Mouse (Mus musculus): Measurements from ENCODE around the gene Zfp384.

The Zfp384 gene

DNA sequence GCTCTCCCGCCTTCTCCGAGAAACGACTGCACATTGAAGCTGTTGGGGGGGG is at the start of gene Zfp384:
Gene Zfp384, plus strand, starts transcription at position 17 of the 52 bp plus-strand sequence.
- no peak for DNase-seq (ENCODE audit: low spot score)

GRCm38 (mm10) chr6:124959960-124960359 is 49.0 kb upstream of the Zfp384 start:
- DNase-seq (ENCODE audit: low spot score) = no peak

DNA sequence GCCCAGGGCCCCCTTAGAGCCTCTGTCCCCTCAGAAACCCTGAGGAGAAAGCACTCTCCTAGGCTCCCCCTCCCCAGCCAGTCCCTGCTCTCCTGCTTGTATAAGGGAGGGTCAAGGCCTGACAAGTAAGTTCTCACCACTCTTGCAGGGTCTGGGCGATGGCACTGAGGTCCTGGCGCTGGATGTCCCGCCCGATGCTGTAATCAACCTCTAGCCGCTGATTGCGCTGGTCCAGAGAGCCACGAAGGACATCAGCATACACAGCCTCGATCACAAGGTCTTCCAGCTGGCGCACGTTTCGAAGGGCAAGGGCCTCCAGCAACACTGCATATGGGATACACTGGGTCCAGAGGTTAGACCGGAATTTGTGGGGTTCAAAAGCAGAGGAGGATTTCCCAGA is 47.9 kb upstream of the Zfp384 start:
- DNase-seq (ENCODE audit: low spot score) = no peak

GRCm38 (mm10) chr6:124964638-124965037 is 44.3 kb upstream of the Zfp384 start:
- no peak for DNase-seq (ENCODE audit: low spot score)

GRCm38 (mm10) chr6:124965088-124965719 is 43.7 kb upstream of the Zfp384 start, which contains the start of gene Cops7a:
Gene Cops7a (minus strand): TSS chr6:124965538.
- peak; percentile 95 for DNase-seq (ENCODE audit: low spot score)

DNA sequence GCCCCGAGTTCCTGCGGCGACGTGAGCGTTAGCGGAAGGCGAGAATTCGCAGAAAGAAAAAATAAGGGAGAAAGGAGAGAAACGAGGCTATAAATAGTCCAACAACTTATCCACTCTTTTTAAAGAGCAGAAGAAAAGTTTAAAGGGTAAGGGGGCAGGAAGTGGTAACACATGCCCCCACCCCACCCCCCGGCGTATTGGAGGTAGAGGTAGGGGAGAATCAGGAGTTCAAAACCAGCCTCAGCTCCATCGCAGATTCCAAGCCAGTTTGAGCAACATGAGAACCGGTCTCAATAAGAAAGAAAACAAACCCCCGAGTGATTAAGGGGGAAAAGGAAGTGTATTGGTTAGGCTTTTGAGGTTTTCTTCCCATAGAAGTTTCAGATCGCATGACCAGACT is 43.2 kb upstream of the Zfp384 start:
- no peak for DNase-seq (ENCODE audit: low spot score)

DNA sequence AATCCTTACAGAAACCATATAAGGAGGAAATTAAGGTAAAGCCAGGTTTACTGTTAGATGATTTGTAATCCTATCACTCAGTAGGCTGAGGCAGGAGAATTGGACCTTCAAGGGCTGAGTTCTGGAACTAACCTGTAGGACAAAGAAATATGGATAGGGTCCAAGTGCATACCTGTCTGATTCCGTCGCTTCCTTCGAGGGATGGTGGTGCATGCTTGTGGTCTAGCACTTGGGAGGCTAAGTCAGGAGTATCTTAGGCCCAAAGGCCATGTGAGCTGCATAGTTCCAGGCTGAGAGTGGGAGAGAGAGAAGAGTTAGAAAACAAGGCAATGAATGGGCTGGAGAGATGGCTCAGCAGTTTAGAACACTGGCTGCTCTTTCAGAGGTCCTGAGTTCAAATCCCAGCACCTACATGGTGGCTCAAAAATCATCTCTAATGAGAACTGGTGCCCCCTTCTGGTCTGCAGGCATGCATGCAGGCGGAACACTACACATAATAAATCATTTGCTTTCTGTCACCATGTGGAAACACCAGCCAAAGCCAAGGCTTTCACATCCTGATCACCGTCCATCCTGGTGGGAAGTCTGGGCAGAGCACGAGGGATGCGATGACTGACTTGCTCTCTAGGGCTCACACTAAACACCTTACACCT is 42.4 kb upstream of the Zfp384 start:
- no peak for DNase-seq (ENCODE audit: low spot score)

GRCm38 (mm10) chr6:124967766-124968165 is 41.2 kb upstream of the Zfp384 start:
- DNase-seq (ENCODE audit: low spot score) = no peak

- DNase-seq (ENCODE audit: low spot score) = no peak
These were observed 16.7 kb upstream of the Zfp384 start for GRCm38 (mm10) chr6:124992241-124992640.

- DNase-seq (ENCODE audit: low spot score) = no peak
These were observed 15.6 kb upstream of the Zfp384 start for GRCm38 (mm10) chr6:124993365-124993764.

DNA sequence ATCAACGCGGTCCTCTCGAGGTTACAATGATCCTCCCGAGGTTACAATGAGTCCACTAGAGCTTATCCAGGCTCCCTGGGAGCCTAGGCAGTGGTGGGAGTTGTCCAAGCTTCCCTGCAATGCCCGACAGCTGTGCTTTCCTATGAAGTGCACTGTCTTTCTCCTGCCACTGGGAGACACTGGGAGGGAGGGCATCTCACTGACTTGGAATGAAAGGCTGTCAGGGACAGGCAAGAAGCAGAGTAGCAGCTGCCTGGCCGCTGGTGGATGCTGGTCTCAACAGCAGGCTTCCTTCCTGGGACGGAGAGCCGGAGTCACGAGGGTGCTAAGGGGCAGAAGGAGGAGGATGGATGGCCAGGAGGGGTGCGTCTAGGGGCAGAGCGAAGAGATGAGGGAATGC is 15.1 kb upstream of the Zfp384 start:
- no peak for DNase-seq (ENCODE audit: low spot score)

DNA sequence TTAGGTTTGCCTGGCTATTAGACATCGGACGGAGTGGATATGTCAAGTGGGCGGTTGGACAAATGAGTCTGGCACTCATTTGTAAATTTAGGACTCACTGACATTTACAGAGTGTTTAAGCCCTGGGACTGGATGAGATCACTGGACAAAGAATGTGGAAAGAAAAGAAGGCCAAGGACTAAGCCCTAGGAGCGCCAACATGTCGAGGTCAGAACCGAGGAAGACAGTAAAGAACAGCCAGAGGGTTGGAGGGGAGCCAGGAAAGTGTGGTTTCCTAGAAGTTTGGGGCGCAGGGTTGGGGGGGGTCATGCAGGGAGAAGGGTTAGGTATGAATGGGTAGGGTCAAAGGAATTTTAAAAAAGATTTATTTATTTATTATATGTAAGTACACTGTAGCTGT is 13.7 kb upstream of the Zfp384 start:
- no peak for DNase-seq (ENCODE audit: low spot score)

GRCm38 (mm10) chr6:124995831-124996403 is 13.0 kb upstream of the Zfp384 start:
- DNase-seq (ENCODE audit: low spot score) = no peak

DNA sequence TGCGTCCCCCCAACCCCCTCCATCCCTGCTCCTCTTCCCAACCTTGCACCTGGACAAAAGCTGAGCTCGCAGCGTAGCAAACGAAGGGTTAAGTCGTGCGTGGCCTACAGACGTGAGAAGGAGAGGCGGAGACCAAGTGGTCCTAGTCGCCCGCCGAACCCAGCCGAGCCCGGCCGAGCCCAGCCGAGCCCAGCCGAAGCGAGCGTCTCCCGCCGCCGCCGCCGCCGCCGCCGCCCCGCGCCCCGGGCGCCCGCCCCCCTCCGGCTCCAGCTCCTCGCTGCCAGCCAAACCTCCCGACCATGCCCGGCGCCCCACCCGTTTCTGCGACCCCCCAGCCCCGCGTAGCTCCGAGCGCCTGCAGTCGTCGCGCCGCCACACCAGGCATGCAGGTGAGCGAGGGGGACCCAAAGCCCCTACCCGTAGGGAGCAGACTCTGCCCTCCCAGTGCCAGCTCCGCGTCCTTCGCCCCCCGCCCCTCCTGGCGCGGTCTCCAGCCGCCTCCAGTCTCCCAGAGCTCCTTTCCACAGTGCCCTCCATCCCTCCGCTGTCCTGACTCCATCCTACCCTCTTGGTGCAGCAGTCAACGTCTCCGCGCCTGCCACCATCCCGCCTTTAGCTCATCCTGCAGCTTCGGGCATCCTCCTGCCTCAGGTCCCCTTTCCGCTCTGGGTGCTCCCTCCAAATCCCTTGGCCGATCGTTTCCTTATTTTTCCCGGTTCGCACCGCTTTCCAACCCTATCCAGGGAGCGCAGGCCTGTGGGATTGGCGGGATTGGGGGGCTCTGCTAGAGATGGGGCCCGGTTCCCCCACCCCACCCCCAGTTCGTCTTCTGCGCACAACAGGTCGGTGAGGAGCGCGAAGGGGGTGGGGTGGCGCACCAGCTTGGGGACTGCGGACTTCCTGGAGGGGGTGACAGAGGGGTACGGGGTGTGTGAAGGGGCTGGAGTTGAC is 12.1 kb upstream of the Zfp384 start, which contains the start of gene Pianp:
Gene Pianp, plus strand, starts transcription at position 144 of the 951 bp plus-strand sequence.
- no peak for DNase-seq (ENCODE audit: low spot score)

DNA sequence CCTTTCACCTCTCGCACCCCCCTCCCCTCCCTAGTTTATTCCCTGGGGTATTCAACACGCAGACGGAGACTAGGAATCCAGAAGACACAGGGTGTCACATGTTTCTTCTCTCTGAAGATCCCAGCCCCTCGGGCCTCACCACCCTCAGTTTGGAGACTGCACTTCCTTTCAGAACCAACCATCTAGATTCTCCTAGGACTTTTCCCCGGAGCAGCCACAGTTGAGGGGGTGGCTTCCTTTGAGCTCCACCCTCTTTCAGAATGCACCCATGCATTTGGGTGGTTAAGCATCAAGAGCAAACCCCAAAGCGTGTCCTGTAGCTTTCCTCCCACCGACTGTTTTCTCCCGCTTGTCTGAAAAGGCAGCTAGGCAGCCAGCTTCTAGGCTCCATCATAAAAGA is 10.9 kb upstream of the Zfp384 start:
- no peak for DNase-seq (ENCODE audit: low spot score)

DNA sequence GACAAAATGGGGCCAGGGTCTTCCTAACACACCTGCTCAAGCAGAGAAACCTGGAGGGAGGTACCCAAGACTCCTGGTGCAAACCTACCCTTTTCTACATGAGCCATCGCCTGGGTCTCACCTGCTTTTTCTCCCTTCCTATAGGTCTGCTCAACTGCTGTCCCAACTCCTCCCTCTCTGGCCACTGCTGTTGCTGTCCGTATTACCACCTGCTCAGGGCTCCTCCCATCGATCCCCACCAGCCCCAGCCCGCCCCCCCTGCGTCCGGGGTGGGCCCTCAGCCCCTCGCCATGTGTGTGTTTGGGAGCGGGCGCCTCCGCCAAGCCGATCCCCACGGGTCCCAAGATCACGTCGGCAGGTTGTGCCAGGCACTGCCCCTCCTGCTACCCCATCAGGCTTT is 9.9 kb upstream of the Zfp384 start:
- DNase-seq (ENCODE audit: low spot score) = no peak

GRCm38 (mm10) chr6:124999546-124999945 is 9.4 kb upstream of the Zfp384 start:
- no peak for DNase-seq (ENCODE audit: low spot score)

DNA sequence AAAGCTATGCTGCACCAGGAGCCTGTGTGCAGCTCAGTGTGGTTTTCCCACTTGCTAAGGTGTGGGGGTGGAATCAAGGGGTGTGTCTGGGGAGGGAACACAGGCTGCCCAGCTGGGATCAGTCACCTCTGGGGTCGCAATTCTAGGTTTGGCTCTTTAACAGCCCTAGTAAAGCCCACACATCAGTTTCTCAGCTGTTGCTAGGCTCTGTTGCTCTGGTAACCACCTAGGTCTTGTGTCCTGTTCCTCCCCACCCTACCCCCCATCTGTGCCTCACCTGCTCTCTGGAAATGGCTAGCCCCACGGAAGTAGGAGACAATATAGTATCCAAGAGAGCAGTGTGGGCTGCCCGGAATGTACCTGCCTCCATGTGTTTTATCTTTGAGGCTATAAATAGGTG is 5.2 kb upstream of the Zfp384 start:
- DNase-seq (ENCODE audit: low spot score) = no peak

DNA sequence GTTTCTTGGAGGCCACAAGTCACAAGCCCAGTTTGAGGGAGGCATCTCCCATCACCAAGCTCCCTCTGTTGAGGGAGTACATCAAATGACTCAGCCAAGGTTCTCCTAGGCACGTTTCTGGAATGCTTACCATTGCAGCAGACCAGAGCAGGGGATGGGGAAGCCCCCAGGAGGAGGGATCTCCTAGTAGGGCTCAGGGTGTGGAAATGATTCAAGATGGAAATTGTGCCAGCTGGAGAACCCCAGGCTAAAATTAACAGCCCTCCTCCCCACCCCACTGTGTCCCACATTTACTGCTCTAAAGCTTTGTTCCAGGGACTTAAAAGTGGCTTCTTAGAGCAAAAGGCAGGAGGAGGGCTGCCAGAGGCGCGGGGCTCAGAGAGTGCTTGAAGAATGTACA is 3.9 kb upstream of the Zfp384 start:
- DNase-seq (ENCODE audit: low spot score) = no peak

DNA sequence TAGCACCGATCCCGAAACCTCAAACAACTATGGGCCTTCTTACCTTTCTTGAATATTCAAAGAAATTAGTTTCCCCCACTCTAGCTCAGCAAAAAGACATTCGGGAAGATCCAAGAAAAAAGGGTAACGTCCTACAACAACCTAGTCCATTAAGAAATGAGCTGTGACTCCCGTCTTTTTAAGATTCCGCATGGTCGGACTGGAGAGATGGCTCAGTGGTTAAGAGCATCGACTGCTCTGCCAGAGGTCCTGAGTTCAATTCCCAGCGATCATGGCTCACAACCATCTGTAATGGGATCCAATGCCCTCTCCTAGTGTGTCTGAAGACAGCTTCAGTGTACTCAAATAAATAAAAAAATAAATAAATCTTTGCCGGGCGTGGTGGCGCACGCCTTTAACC is 885 bp upstream of the Zfp384 start:
- no peak for DNase-seq (ENCODE audit: low spot score)

GRCm38 (mm10) chr6:125008586-125009128 is 288 bp upstream of the Zfp384 start:
- DNase-seq (ENCODE audit: low spot score) = peak; percentile 98

DNA sequence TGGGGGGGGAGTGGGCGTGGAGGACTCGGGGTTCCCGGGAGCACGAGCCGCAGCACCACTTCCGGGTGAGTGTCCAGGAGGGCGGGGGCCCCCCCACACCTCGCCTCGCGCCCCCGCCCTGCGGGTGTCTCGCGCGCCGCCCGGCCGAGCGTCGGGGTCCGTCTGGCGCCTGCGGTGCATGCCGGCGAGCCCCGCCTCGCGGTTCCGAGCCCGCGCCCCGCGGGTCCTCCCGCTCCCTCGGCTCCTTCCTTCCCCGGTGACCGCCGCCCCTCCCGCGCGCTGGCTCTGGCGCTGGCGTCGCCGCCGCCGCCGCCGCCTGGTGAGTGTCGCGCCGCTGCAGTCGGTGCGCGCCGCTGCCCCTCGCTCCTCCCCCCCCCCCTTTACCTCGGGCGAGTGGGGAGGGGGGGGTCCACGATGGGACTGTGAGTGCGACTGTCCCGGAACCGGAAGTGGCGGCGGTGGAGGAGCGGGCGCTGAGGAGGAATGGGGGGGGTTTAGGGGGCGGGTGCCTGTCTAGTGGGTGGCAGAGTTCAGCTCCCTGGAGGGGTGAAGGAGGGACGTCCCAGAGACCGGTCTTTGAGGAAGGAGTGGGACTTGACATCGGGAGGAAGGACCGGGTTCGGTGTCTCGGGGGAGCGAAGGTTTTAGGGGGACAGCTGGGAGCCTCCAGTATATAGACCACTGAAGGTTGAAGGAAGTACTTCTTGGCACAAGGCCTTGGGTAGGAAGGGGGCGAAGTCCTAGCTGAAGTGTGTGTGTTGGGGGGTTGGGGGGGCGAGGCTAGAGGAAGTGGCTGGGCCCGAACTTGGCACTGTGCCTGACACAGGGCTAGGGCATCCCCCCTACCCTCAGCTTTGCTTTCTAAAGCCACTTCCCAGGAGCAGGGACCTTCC is 482 bp downstream of the Zfp384 start:
- DNase-seq (ENCODE audit: low spot score) = peak; percentile 82

Data from testis, postnatal 14 days (tissue).